Mouse (Mus musculus): ENCODE measurements at regions not wholly inside any gene's neighbourhood (a gene's known extent, or its start where the extent isn't known, plus 50 kb on each side); places are given as distances from the start of the nearest gene placed in this dataset.

DNA sequence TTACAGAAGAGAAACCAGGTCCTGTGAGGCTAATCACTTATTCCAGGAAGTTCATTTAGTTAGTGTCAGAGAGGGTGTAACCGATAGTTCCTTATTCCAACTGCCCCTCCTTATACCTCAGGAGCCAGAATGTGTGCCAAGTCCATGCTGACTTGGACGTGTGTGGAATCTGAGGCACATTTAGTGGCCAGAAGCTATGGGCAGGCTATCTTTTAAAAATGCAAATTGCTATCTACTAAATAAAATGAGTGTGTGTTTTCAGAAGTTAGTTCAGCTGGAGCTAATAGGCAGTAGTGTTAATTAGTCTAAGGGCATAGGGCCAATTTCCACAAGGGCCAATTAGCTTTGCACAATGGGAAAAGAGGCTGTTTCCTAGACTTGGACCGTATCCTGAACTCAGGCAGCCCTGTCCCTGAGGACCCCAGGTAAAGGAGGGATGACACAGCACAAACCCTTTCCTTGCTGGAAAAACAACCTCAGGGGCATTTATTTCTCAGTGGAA is 168.5 kb downstream of the Icos start:
- no peak overlapping the region for H3K9ac ChIP-seq
- no peak for ATAC-seq (ENCODE audit: insufficient number of reproducible peaks, insufficient read depth, low FRiP score, low TSS enrichment, low read depth)
- peaks cover 41% of the 10 kb centered on the region for H3K27me3 ChIP-seq
- H3K4me1 ChIP-seq, result peaks cover 27% of the 10 kb centered on the region
- H3K9me3 ChIP-seq, result no peaks in the 10 kb centered on the region
- no peak overlapping the region for H3K4me3 ChIP-seq
- H3K4me2 ChIP-seq, result no peak overlapping the region
- H3K27ac ChIP-seq, result no peak overlapping the region
- H3K36me3 ChIP-seq, result no peaks in the 10 kb centered on the region
- 43% methylated on average over 3 of the region's 3 CpGs for WGBS

DNA sequence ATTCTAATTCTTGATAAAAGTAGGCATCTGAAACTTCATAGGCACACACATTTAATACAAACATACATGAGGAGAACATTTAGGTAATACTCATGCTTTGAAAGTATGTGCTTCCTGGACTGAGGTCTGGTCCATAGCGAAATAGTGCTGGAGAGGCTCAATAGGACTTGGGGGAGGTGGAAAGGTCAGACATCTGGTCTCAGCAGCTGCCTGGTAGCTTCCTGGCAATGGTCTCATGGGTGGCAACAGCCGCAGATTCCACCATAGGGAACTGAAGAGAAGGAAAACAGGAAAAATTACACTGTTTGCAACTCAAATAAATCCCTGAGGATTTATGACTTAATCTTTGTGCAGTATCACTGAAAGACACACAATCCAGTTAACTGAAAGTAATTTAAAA is 174.0 kb downstream of the Icos start:
- peaks cover 11% of the 10 kb centered on the region; the same call in 1 of the 2 replicates for H3K27me3 ChIP-seq
- no peak overlapping the region for H3K9ac ChIP-seq
- no peak overlapping the region for H3K27ac ChIP-seq
- H3K4me3 ChIP-seq, result no peak overlapping the region
- ATAC-seq (ENCODE audit: insufficient number of reproducible peaks, insufficient read depth, low FRiP score, low TSS enrichment, low read depth), result no peak
- no peak overlapping the region for H3K4me2 ChIP-seq
- no peaks in the 10 kb centered on the region for H3K4me1 ChIP-seq
- no peaks in the 10 kb centered on the region for H3K9me3 ChIP-seq
- 20% methylated on average over 2 of the region's 2 CpGs for WGBS
- no peaks in the 10 kb centered on the region for H3K36me3 ChIP-seq

DNA sequence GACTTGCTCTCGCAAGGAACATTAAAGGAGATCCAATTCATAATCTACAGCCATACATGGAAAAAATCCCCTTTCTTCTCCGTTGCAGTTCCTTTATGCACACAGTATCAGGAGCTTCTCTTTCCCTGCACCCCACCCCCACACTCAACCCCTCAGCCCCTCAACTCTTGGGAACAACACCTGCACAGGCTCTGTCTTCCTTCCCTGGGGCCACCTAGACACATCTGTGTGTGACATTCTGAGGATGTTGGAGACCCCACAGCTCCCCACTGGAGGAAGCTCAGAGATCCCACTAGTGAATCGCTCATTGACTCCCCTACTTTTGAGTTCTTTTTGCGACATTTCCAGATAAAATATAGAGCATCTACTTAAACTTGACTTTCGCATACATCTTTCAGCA is 174.4 kb downstream of the Icos start:
- Histone ChIP-seq H3K4me3 (no peak overlapping the region), H3K27me3 (peaks cover 7% of the 10 kb centered on the region; the same call in 1 of the 2 replicates), H3K4me1 (no peaks in the 10 kb centered on the region), H3K9me3 (no peaks in the 10 kb centered on the region), H3K36me3 (no peaks in the 10 kb centered on the region), H3K27ac (no peak overlapping the region), H3K9ac (no peak overlapping the region), H3K4me2 (no peak overlapping the region)
- ATAC-seq (ENCODE audit: insufficient number of reproducible peaks, insufficient read depth, low FRiP score, low TSS enrichment, low read depth), result no peak
- WGBS, result 75% methylated on average over 5 of the region's 5 CpGs

DNA sequence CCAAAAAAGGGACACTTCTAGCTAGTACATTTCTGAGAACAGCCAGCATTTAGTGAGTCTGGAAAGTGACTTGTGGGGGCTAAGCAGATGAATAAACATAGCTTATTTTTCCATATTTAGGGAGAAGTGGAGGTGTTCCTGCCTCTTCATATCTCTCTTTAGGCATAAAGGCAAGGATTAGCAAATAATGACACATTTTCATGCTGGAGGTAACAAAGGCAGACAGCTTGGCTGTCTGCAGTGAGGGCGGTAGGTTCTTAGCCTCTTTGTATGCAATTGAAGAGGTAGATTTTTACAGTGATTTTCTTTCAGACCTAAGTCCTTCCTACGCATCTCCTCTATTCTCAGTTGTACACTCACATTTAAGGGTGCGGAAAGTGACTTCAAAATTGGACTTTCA is 176.5 kb downstream of the Icos start:
- WGBS, result 88% methylated on average over 3 of the region's 3 CpGs
- H3K9me3 ChIP-seq, result no peaks in the 10 kb centered on the region

DNA sequence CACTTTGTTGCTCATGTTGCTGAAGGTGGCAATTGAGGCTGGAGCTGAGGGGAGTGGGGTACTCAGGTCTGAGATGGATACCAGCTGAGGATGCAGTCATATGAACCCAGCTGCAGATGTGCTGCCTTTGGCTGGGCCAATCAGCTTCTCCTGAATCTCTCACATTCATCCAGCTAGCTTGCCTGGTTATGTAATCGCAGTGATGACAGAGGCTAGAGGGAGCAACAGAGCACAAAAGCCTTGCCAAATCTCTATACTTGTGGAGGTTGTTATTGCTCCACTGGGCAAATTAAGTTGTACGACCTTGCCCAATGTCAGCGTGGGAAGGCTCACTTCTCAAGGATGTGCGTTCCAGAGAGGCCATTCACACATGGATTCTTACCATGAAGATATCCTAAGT is 179.5 kb downstream of the Icos start:
- ATAC-seq (ENCODE audit: insufficient number of reproducible peaks, insufficient read depth, low FRiP score, low TSS enrichment, low read depth), result no peak
- WGBS, result 75% methylated on average over 4 of the region's 4 CpGs
- Histone ChIP-seq H3K4me3 (no peak overlapping the region), H3K27me3 (no peaks in the 10 kb centered on the region), H3K4me2 (no peak overlapping the region), H3K36me3 (no peaks in the 10 kb centered on the region), H3K4me1 (no peaks in the 10 kb centered on the region), H3K9ac (no peak overlapping the region), H3K27ac (no peak overlapping the region), H3K9me3 (no peaks in the 10 kb centered on the region)

More for the DNA sequence above, 176.5 kb downstream of the Icos start:
- H3K4me2 ChIP-seq, result no peak overlapping the region
- no peaks in the 10 kb centered on the region for H3K27me3 ChIP-seq
- no peak overlapping the region for H3K27ac ChIP-seq
- H3K4me1 ChIP-seq, result no peaks in the 10 kb centered on the region
- no peak overlapping the region for H3K4me3 ChIP-seq
- H3K9ac ChIP-seq, result no peak overlapping the region
- H3K36me3 ChIP-seq, result no peaks in the 10 kb centered on the region
- no peak for ATAC-seq (ENCODE audit: insufficient number of reproducible peaks, insufficient read depth, low FRiP score, low TSS enrichment, low read depth)

DNA sequence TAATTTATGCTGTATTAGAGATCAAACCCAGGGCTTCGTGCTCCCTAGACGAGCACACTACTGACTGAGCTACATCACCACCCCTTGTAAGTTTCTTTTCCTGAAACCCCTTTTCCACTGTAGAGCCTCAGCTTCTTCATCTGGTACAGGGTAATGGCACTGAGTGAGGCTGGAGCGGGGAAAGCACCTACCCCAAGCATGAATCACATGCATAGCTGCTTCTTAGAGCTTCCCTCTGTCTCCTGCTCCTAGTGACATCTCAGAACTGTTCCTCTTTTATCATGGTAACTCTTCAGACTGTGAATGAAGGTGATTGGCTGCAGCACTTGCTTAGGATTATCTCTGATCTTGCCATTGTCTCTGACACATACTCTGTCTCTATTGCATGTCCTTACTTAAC is 182.8 kb downstream of the Icos start:
- no peak overlapping the region for H3K9ac ChIP-seq
- no peaks in the 10 kb centered on the region for H3K4me1 ChIP-seq
- H3K4me2 ChIP-seq, result no peak overlapping the region
- no peaks in the 10 kb centered on the region for H3K9me3 ChIP-seq
- no peak for ATAC-seq (ENCODE audit: insufficient number of reproducible peaks, insufficient read depth, low FRiP score, low TSS enrichment, low read depth)
- 52% methylated on average over 3 of the region's 3 CpGs for WGBS
- H3K27ac ChIP-seq, result no peak overlapping the region
- no peaks in the 10 kb centered on the region for H3K27me3 ChIP-seq
- H3K36me3 ChIP-seq, result no peaks in the 10 kb centered on the region
- no peak overlapping the region for H3K4me3 ChIP-seq

DNA sequence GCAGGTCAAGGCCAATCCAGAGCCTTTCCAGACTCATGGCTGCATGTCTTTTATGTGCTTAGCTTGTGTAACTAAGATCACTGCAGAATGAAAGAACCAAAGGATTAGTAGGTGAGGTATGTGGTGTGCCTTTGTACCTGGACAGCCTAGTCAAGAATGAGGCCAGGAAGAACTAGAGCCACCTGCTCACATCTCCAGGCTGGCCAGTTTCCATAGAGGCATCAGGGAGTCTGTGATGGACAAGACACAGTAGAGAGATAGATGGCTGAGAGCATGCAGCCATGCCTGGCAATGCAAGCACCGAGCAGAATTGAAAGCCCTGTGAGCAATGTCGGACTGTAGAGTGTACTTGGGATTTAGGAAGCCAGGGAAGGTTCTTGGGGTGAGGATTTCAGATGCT is 186.5 kb downstream of the Icos start:
- Histone ChIP-seq H3K9ac (no peak overlapping the region), H3K4me3 (no peak overlapping the region), H3K27ac (no peak overlapping the region), H3K36me3 (no peaks in the 10 kb centered on the region), H3K4me2 (no peak overlapping the region), H3K4me1 (no peaks in the 10 kb centered on the region), H3K9me3 (no peaks in the 10 kb centered on the region), H3K27me3 (no peaks in the 10 kb centered on the region)
- ATAC-seq (ENCODE audit: insufficient number of reproducible peaks, insufficient read depth, low FRiP score, low TSS enrichment, low read depth), result no peak
- 82% methylated on average over 2 of the region's 2 CpGs for WGBS

DNA sequence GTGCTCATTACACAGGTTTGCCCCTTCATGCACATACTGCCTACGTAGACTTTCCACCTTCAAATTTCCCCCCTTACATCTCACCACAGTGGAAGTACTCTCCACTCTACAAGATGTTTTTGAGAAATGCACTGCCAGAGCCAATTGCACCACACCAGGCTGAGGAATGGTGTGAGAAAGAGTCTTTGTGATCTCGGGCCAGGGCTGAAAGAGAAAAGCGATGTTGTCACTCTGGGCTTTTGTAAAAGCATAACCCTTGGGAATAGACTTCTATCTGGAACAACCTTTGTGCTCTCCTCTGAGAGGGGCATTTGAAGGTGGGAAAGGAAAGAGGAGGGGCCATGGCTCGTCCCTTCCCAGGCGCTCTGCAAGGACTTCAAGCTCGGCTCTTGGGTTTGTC is 194.2 kb downstream of the Icos start:
- H3K9ac ChIP-seq, result no peak overlapping the region
- H3K9me3 ChIP-seq, result no peaks in the 10 kb centered on the region
- H3K4me3 ChIP-seq, result no peak overlapping the region
- no peaks in the 10 kb centered on the region; the same call in 1 of the 2 replicates for H3K27me3 ChIP-seq
- H3K4me2 ChIP-seq, result no peak overlapping the region
- no peaks in the 10 kb centered on the region for H3K4me1 ChIP-seq
- no peaks in the 10 kb centered on the region for H3K36me3 ChIP-seq
- WGBS, result 76% methylated on average over 6 of the region's 6 CpGs
- no peak for ATAC-seq (ENCODE audit: insufficient number of reproducible peaks, insufficient read depth, low FRiP score, low TSS enrichment, low read depth)
- H3K27ac ChIP-seq, result no peak overlapping the region

DNA sequence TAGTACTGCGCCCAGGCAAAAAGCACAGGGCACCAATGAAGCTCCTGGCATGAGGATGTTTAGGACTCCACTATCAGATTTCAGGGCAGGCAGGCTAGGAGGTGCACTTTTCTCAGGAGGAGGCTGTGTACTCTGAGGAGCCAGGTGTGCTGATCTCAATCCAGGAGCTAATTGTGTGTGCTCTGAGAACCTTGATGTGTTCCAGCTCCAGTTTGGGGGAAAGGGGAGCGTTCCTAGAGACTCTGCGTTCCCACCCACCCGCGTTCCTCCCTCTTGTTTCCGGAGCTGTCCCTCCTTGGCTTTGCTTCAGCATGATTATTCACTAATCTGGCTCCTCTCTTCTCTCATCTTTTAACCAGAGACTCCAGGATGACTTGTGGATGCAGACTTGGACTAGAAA is 195.2 kb downstream of the Icos start:
- no peak overlapping the region for H3K4me2 ChIP-seq
- WGBS, result 75% methylated on average over 6 of the region's 6 CpGs
- no peaks in the 10 kb centered on the region for H3K36me3 ChIP-seq
- no peaks in the 10 kb centered on the region; the same call in 1 of the 2 replicates for H3K27me3 ChIP-seq
- H3K27ac ChIP-seq, result no peak overlapping the region
- H3K9me3 ChIP-seq, result no peaks in the 10 kb centered on the region
- ATAC-seq (ENCODE audit: insufficient number of reproducible peaks, insufficient read depth, low FRiP score, low TSS enrichment, low read depth), result no peak
- H3K4me3 ChIP-seq, result no peak overlapping the region
- H3K9ac ChIP-seq, result no peak overlapping the region
- no peaks in the 10 kb centered on the region for H3K4me1 ChIP-seq

DNA sequence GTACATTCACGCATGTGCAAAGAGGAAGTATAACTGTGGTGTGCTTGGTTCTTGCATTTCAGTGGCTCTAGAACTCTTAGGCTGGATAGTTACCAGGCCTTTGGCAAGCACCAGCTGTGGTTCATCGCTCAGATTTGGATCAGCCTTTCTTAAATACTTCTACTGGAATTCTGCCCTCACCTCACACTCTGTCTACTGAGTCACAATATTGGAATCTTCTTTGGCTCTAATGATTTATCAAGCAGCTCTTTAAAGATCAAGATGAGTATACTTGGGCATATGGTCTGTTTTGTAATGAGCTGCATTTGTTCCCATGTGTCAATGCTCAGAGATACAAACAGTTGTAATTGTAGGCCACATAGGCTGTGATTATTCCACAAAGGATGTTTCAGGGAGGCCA is 197.5 kb downstream of the Icos start:
- Histone ChIP-seq H3K36me3 (no peaks in the 10 kb centered on the region), H3K9ac (no peak overlapping the region), H3K4me2 (no peak overlapping the region), H3K27me3 (peaks cover 8% of the 10 kb centered on the region; the same call in 1 of the 2 replicates), H3K4me3 (no peak overlapping the region), H3K9me3 (no peaks in the 10 kb centered on the region), H3K4me1 (0 out of 2 replicates have a peak, but pooled peaks cover 6% of the 10 kb centered on the region), H3K27ac (no peak overlapping the region)
- ATAC-seq (ENCODE audit: insufficient number of reproducible peaks, insufficient read depth, low FRiP score, low TSS enrichment, low read depth), result no peak
- WGBS, result 99% methylated on average over 2 of the region's 2 CpGs

DNA sequence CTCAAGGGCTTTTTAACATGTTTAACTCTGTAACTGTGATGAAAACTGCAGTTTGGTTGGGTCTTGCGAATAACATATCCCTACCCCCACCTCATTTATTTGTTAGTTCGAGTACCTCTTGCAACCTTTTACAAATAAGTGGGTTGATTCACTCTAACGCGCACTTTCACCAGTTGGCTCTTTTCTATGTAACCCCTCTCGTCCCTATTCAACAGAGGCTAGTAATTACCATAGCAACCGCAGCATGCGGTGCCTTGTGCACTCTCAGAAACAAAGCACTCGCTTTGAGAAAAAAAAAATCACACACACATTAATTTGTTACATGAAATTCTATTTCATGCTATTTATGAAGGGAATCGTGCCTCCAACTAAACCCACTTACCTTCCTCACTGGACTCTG is 201.7 kb downstream of the Icos start:
- ATAC-seq (ENCODE audit: insufficient number of reproducible peaks, insufficient read depth, low FRiP score, low TSS enrichment, low read depth), result no peak
- peaks cover 12% of the 10 kb centered on the region for H3K27me3 ChIP-seq
- H3K27ac ChIP-seq, result no peak overlapping the region
- H3K4me3 ChIP-seq, result no peak overlapping the region
- no peak overlapping the region for H3K4me2 ChIP-seq
- no peaks in the 10 kb centered on the region for H3K36me3 ChIP-seq
- no peaks in the 10 kb centered on the region for H3K9me3 ChIP-seq
- H3K9ac ChIP-seq, result no peak overlapping the region
- peaks cover 19% of the 10 kb centered on the region for H3K4me1 ChIP-seq
- 59% methylated on average over 9 of the region's 9 CpGs for WGBS

DNA sequence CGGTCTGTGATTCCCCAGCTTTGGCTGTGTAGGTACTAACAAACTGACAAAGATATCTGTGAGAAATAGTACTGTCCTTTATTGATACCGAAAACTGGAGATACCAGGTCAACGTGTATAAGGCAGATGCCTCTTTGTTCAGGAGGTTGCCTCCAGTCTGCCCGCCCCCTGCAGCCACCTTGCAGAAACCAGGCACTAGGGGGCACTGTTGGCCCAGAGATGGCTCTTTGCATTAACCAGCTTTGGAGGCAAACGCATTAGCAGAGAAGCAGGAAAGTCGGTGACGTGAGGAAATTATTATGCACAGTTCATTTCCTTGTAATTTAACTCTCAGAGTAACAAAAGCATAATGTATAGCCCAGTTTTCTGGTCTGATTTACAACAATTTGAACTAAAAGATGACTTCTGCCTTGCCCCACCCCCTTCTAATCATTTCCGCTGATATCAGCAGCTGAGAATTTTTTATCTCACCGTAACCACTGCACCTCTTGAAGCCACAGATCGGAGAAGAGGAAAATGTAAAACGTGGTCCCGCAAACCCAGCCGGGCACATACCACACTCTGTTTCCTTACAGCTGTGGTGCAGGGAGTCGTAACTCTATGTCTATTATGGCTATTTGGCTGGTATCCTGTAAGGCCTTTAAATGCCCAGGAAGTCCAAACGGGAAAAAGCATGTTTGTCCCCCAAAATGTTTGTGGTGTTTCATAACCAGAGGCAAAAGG is 203.5 kb downstream of the Icos start:
- Histone ChIP-seq H3K4me3 (peak overlapping the region; percentile 19), H3K36me3 (no peaks in the 10 kb centered on the region), H3K4me1 (peaks cover 19% of the 10 kb centered on the region), H3K27me3 (peaks cover 16% of the 10 kb centered on the region), H3K4me2 (peak overlapping the region; percentile 51), H3K27ac (no peak overlapping the region), H3K9ac (no peak overlapping the region; the same call in 1 of the 2 replicates), H3K9me3 (no peaks in the 10 kb centered on the region)
- 14% methylated on average over 15 of the region's 15 CpGs for WGBS
- peak; percentile 62; the same call in 1 of the 2 replicates for ATAC-seq (ENCODE audit: insufficient number of reproducible peaks, insufficient read depth, low FRiP score, low TSS enrichment, low read depth)

Measured in embryonic facial prominence, embryonic 13.5 days (tissue).